Mouse (Mus musculus) heart, adult 2 months (tissue): ENCODE data around the gene Col26a1.

Experiments
- CTCF ChIP-seq: fragments of 200-600 bp; IDR thresholded peaks from 2 replicates; pipeline ENCODE4 v1.8.1; 2022; ENCODE audit warnings: antibody characterized with exemption, mild to moderate bottlenecking, moderate library complexity
- EP300 ChIP-seq: fragments of 200-500 bp; IDR thresholded peaks from 2 replicates; pipeline ENCODE4 v1.6.1; 2011; ENCODE audit warnings: low read depth, low read length, control low read depth; ENCODE audit not compliant: insufficient read depth
- POLR2A ChIP-seq: fragments of 200-500 bp; IDR thresholded peaks from 2 replicates; pipeline ENCODE4 v1.6.1; 2011; ENCODE audit warnings: mild to moderate bottlenecking, low read depth, low read length, control low read depth; ENCODE audit not compliant: insufficient read depth

- no peak for TF ChIP-seq CTCF
- no peak for TF ChIP-seq POLR2A
- TF ChIP-seq EP300 = no peak
Observed at GRCm38 (mm10) chr5:136861191-136861940, 21.6 kb downstream of the Col26a1 start.
